ENCODE assay signal across 25 mouse cellular contexts in genomic region chr3:127295921-127296320, GRCm38 (mm10).
DNase-seq lines count a peak whose midpoint lies in the region; ATAC-seq and TF ChIP-seq lines count a peak whose summit lies in the region.
"Had no signal": no experiment of that assay in that cellular context is flagged by ENCODE, and none has a peak within 500 bp of the region (broad histone marks: within the 10 kb centered on the region; RNA-seq: fewer than 3 reads in every experiment).

No protein-coding gene starts in this region.

- 54% methylated on average over 6 of the region's 6 CpGs for WGBS in heart, embryonic 10.5 days
- 52% methylated on average over 6 of the region's 6 CpGs for WGBS in heart, embryonic 16.5 days
- 84% methylated on average over 6 of the region's 6 CpGs for WGBS in midbrain, embryonic 10.5 days
- WGBS in midbrain, embryonic 16.5 days = 83% methylated on average over 6 of the region's 6 CpGs
- 80% methylated on average over 6 of the region's 6 CpGs for WGBS in midbrain, postnatal 0 days

- H3K27me3 ChIP-seq in heart, embryonic 10.5 days (ENCODE audit: insufficient read depth, poor library complexity, severe bottlenecking) = no peaks in the 10 kb centered on the region
- H3K27me3 ChIP-seq in heart, embryonic 16.5 days (ENCODE audit: control insufficient read depth, insufficient read depth, low read length) = no peaks in the 10 kb centered on the region
- no peaks in the 10 kb centered on the region for H3K27me3 ChIP-seq in midbrain, embryonic 10.5 days (ENCODE audit: low read depth, poor library complexity, severe bottlenecking)
- no peaks in the 10 kb centered on the region for H3K27me3 ChIP-seq in midbrain, embryonic 16.5 days (ENCODE audit: control insufficient read depth, insufficient read depth, low read depth, low read length)
- no peaks in the 10 kb centered on the region for H3K27me3 ChIP-seq in midbrain, postnatal 0 days (ENCODE audit: insufficient read depth, low read length)
- H3K27me3 ChIP-seq: intestine, embryonic 15.5 days; limb, embryonic 12.5 days; stomach, embryonic 15.5 days had no signal

- DNase-seq in heart, embryonic 10.5 days (ENCODE audit: low spot score) = no peak
- DNase-seq in heart, postnatal 36 days = no peak
- no peak for DNase-seq in heart, postnatal 10 days
- no peak for DNase-seq in midbrain, embryonic 10.5 days (ENCODE audit: low spot score)
- no peak for DNase-seq in midbrain, postnatal 0 days (ENCODE audit: low spot score)
- DNase-seq in adrenal gland, postnatal 4 days (ENCODE audit: low spot score in 2 of 2) = no peak
- DNase-seq: adrenal gland, adult 2 months; cerebellum, adult 8-10 months; cerebellum, postnatal 36 days; embryo, embryonic 11 days; gastrocnemius, postnatal 10 days; kidney, adult 8-10 months; kidney, postnatal 10 days; lung, adult 2 months; lung, postnatal 14 days; thymus, postnatal 25 days had no signal

- ATAC-seq in heart, embryonic 16.5 days (replicated peaks; ENCODE audit: extremely low read depth, insufficient read depth, low FRiP score) = no peak
- ATAC-seq in midbrain, embryonic 16.5 days = no peak
- 0 out of 2 replicates have a peak, but pooled peaks have one; percentile 24 for ATAC-seq in midbrain, postnatal 0 days (ENCODE audit: low FRiP score)
- ATAC-seq: CD4-positive, CD25-positive, alpha-beta regulatory T cell, adult 4 months; forebrain, embryonic 16.5 days; intestine, embryonic 15.5 days had no signal

- H3K27ac ChIP-seq in heart, embryonic 10.5 days = peak overlapping the region; percentile 2; the same call in 1 of the 2 replicates
- H3K27ac ChIP-seq in heart, embryonic 16.5 days (ENCODE audit: low read length) = no peak overlapping the region
- peak overlapping the region; percentile 85 for H3K27ac ChIP-seq in midbrain, embryonic 10.5 days (replicated peaks)
- no peak overlapping the region for H3K27ac ChIP-seq in midbrain, embryonic 16.5 days (ENCODE audit: low read length)
- no peak overlapping the region for H3K27ac ChIP-seq in midbrain, postnatal 0 days (ENCODE audit: low read depth, low read length)
- H3K27ac ChIP-seq: hindbrain, embryonic 14.5 days; intestine, embryonic 15.5 days; limb, embryonic 12.5 days; stomach, embryonic 15.5 days had no signal

- no peak overlapping the region for H3K4me3 ChIP-seq in heart, embryonic 10.5 days
- no peak overlapping the region for H3K4me3 ChIP-seq in heart, embryonic 16.5 days (ENCODE audit: low read length)
- H3K4me3 ChIP-seq in midbrain, embryonic 10.5 days = no peak overlapping the region
- no peak overlapping the region for H3K4me3 ChIP-seq in midbrain, embryonic 16.5 days (ENCODE audit: low read depth, low read length)
- H3K4me3 ChIP-seq in midbrain, postnatal 0 days (ENCODE audit: low read depth, low read length) = no peak overlapping the region
- H3K4me3 ChIP-seq: intestine, embryonic 15.5 days; limb, embryonic 12.5 days; stomach, embryonic 15.5 days had no signal

- peaks cover 19% of the 10 kb centered on the region for H3K4me1 ChIP-seq in heart, embryonic 10.5 days
- peaks cover 5% of the 10 kb centered on the region for H3K4me1 ChIP-seq in heart, embryonic 16.5 days (ENCODE audit: control insufficient read depth, insufficient read depth, low read length)
- peaks cover 44% of the 10 kb centered on the region for H3K4me1 ChIP-seq in midbrain, embryonic 10.5 days
- peaks cover 34% of the 10 kb centered on the region for H3K4me1 ChIP-seq in midbrain, embryonic 16.5 days (ENCODE audit: control insufficient read depth, insufficient read depth, low read length)
- peaks cover 6% of the 10 kb centered on the region; the same call in 1 of the 2 replicates for H3K4me1 ChIP-seq in midbrain, postnatal 0 days (ENCODE audit: insufficient read depth, low read length)
- H3K4me1 ChIP-seq: intestine, embryonic 15.5 days; limb, embryonic 12.5 days; stomach, embryonic 15.5 days had no signal

- H3K36me3 ChIP-seq in heart, embryonic 10.5 days = no peaks in the 10 kb centered on the region
- H3K36me3 ChIP-seq in heart, embryonic 16.5 days (ENCODE audit: control insufficient read depth, insufficient read depth) = no peaks in the 10 kb centered on the region
- no peaks in the 10 kb centered on the region for H3K36me3 ChIP-seq in midbrain, embryonic 10.5 days
- no peaks in the 10 kb centered on the region for H3K36me3 ChIP-seq in midbrain, embryonic 16.5 days (ENCODE audit: control insufficient read depth, insufficient read depth, low read length)
- H3K36me3 ChIP-seq in midbrain, postnatal 0 days (ENCODE audit: insufficient read depth, low read length) = no peaks in the 10 kb centered on the region
- H3K36me3 ChIP-seq: intestine, embryonic 15.5 days; limb, embryonic 12.5 days; stomach, embryonic 15.5 days had no signal

- intact Hi-C loops in heart, postnatal 36 days (cut with DNase I) = no loop called here
- intact Hi-C loops in heart, postnatal 10 days (cut with DNase I) = no loop called here

- no peak for TF ChIP-seq CTCF in midbrain, postnatal 0 days (IDR thresholded peaks at IDR 0.05)

- no peaks in the 10 kb centered on the region for H3K9me3 ChIP-seq in heart, embryonic 10.5 days
- H3K9me3 ChIP-seq in heart, embryonic 16.5 days (replicated peaks; ENCODE audit: control insufficient read depth, low read length) = no peaks in the 10 kb centered on the region
- H3K9me3 ChIP-seq in midbrain, embryonic 10.5 days (replicated peaks) = no peaks in the 10 kb centered on the region
- H3K9me3 ChIP-seq in midbrain, embryonic 16.5 days (replicated peaks; ENCODE audit: control insufficient read depth, low read length, poor library complexity, severe bottlenecking) = no peaks in the 10 kb centered on the region
- no peaks in the 10 kb centered on the region for H3K9me3 ChIP-seq in midbrain, postnatal 0 days (ENCODE audit: low read length)
- H3K9me3 ChIP-seq: intestine, embryonic 15.5 days; limb, embryonic 12.5 days; stomach, embryonic 15.5 days had no signal

- H3K4me2 ChIP-seq in heart, embryonic 16.5 days (ENCODE audit: low read depth, low read length) = peak overlapping the region; percentile 26; the same call in 1 of the 2 replicates
- no peak overlapping the region for H3K4me2 ChIP-seq in midbrain, embryonic 16.5 days (ENCODE audit: low read length)
- H3K4me2 ChIP-seq in midbrain, postnatal 0 days (ENCODE audit: low read depth, low read length, poor library complexity, severe bottlenecking) = no peak overlapping the region
- H3K4me2 ChIP-seq: hindbrain, embryonic 14.5 days; intestine, embryonic 15.5 days; limb, embryonic 12.5 days; liver, embryonic 11.5 days; stomach, embryonic 15.5 days had no signal

- H3K9ac ChIP-seq in heart, embryonic 16.5 days (ENCODE audit: low read length) = no peak overlapping the region
- H3K9ac ChIP-seq in midbrain, embryonic 16.5 days (ENCODE audit: low read depth, low read length) = no peak overlapping the region
- H3K9ac ChIP-seq in midbrain, postnatal 0 days (replicated peaks; ENCODE audit: low read length, poor library complexity, severe bottlenecking) = no peak overlapping the region
- H3K9ac ChIP-seq: hindbrain, embryonic 14.5 days; intestine, embryonic 15.5 days; limb, embryonic 12.5 days; stomach, embryonic 15.5 days had no signal

Comparison
In these comparisons a context has a peak if more than half of its experiments do, and no peak if none do; other contexts are left out.
1. H3K27ac ChIP-seq: peak in heart, embryonic 10.5 days (single experiment) and midbrain, embryonic 10.5 days (single experiment); none in heart, embryonic 16.5 days (single experiment), midbrain, embryonic 16.5 days (single experiment) and midbrain, postnatal 0 days (single experiment).